Mouse (Mus musculus) olfactory bulb, adult 2 months (tissue): ENCODE data around the gene Gga3.

ENCODE experiments used
- CTCF ChIP-seq: fragments of 200-500 bp; IDR thresholded peaks from 2 replicates; pipeline ENCODE4 v1.5.1; 2012; ENCODE audit warnings: low read depth, mild to moderate bottlenecking, low read length, moderate library complexity; ENCODE audit not compliant: insufficient read depth
- POLR2A ChIP-seq: fragments of 200-500 bp; IDR thresholded peaks from 2 replicates; pipeline ENCODE4 v1.6.1; 2012; ENCODE audit warnings: mild to moderate bottlenecking, low read depth, low read length, moderate library complexity; ENCODE audit not compliant: insufficient read depth

GRCm38 (mm10) chr11:115603476-115604303, at the start of gene Gga3, which contains the start of gene Mrps7:
- 0 out of 2 replicates have a peak, but pooled peaks have one; percentile 8 for TF ChIP-seq CTCF
- peak; percentile 63 for TF ChIP-seq POLR2A
